Mouse (Mus musculus) lung, postnatal 0 days (tissue): ENCODE data around the gene Herc6. TPM values are rescaled to one million over a fixed set of nuclear protein-coding genes. Genes with fewer than 3 reads are reported as not detected.
"Not testable (repeated sequence)": the region's sequence is repeated elsewhere in the genome, so short reads cannot be mapped to it uniquely, and the experiment has no call there.

Experiments used
- ATAC-seq: fragments of 200-750 bp; cut with Nextera tagmentation; 2 replicates; pipeline ENCODE4 v1.8.0; 2017; ENCODE audit warnings: moderate library complexity
- DNase-seq: peaks from one replicate; pipeline ENCODE4 v3.0.0-alpha.2; 2016; ENCODE audit warnings: low spot score
- H3K27ac ChIP-seq: fragments of 300-500 bp; sonication (generic); 2 replicates; pipeline ENCODE4 v1.5.1; 2014; ENCODE audit warnings: antibody characterized with exemption, mild to moderate bottlenecking, low read length, mixed read lengths
- H3K27me3 ChIP-seq: fragments of 300-500 bp; sonication (generic); replicated peaks from 2 replicates; pipeline ENCODE4 v1.6.1; 2014; ENCODE audit warnings: low read length, mixed read lengths; ENCODE audit not compliant: insufficient read depth
- H3K36me3 ChIP-seq: fragments of 300-500 bp; sonication (generic); 2 replicates; pipeline ENCODE4 v1.6.1; 2014; ENCODE audit warnings: low read length, mixed read lengths; ENCODE audit not compliant: insufficient read depth
- H3K4me1 ChIP-seq: fragments of 300-500 bp; sonication (generic); 2 replicates; pipeline ENCODE4 v1.6.1; 2014; ENCODE audit warnings: antibody characterized with exemption, low read depth, low read length, mixed read lengths; ENCODE audit not compliant: insufficient read depth
- H3K4me2 ChIP-seq: fragments of 300-500 bp; sonication (generic); replicated peaks from 2 replicates; pipeline ENCODE4 v1.6.1; 2014; ENCODE audit warnings: low read depth, mild to moderate bottlenecking, low read length, moderate library complexity, mixed read lengths
- H3K4me3 ChIP-seq: fragments of 300-500 bp; sonication (generic); 2 replicates; pipeline ENCODE4 v1.5.1; 2014; ENCODE audit warnings: low read depth, low read length
- H3K9ac ChIP-seq: fragments of 300-500 bp; sonication (generic); replicated peaks from 2 replicates; pipeline ENCODE4 v1.6.1; 2014; ENCODE audit warnings: low read depth, mild to moderate bottlenecking
- H3K9me3 ChIP-seq: fragments of 300-500 bp; sonication (generic); 2 replicates; pipeline ENCODE4 v1.6.1; 2016; ENCODE audit warnings: low read length, mixed read lengths
- CTCF ChIP-seq: IDR thresholded peaks from 2 replicates; pipeline ENCODE4 v1.5.1; 2016; ENCODE audit warnings: antibody characterized with exemption, mild to moderate bottlenecking
- EP300 ChIP-seq: IDR thresholded peaks from 2 replicates; pipeline ENCODE4 v1.6.1; 2016; ENCODE audit warnings: antibody characterized with exemption, mild to moderate bottlenecking, control low read depth
- WGBS: fragments of 180-500 bp; shearing (Covaris S2); extraction: QIAGEN DNeasy Blood & Tissue Kit; methylation state at CpG from one replicate; pipeline ENCODE4 v1.1.7; 2014; 5-methylcytosine and 5-hydroxymethylcytosine counted together
- polyA plus RNA-seq: library from polyadenylated mRNA; unstranded; fragments of >200 nt; fragmentation: Nextera tagmentation; extraction: Ambion mirVana; gene quantifications from 2 replicates; pipeline ENCODE4 v1.2.1, GENCODE M21; 2015

Herc6 gene
- polyA plus RNA-seq, 1 experiment from 2014 or later = 3.5 TPM

DNA sequence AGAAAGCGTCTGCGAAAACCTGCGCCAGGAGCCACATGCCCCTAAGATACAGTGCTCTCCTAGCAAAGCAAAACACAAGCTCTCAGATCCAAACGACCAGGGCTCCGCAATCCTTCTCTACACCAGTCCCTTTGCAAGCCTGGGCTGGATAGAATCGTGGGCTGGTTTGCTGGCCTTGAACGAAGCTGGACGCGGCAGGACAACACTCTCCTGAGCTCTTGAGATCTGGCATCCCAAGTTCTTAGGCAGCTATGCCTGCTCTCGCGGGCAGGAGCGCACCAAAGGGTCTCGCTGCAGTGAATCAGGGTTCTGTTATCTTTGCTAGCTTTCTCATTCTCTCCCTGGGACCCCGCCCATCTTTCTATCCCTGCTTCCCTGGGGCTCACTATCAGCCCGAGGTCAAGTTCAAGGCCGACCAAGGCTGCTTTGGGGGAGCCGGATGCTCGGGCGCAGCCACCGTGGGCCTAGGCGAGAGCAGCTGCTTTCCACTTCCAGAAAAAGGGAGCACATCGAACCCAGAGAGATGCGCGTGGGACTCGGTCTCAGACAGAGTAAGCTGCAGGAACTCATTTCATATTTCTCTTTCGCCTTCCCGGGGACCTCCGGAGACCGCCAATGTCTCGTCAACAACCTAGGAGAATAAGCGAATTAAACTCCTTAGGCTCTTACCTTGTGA, 46.1 kb upstream of the Herc6 start:
- Histone ChIP-seq H3K36me3 (no peaks in the 10 kb centered on the region), H3K9me3 (no peaks in the 10 kb centered on the region), H3K9ac (peak overlapping the region; percentile 39), H3K4me2 (peak overlapping the region; percentile 88), H3K4me3 (peak overlapping the region; percentile 63), H3K27ac (peak overlapping the region; percentile 89), H3K4me1 (no peaks in the 10 kb centered on the region), H3K27me3 (no peaks in the 10 kb centered on the region)
- ATAC-seq = no peak; the same call in 1 of the 2 replicates
- peak; percentile 55 for DNase-seq
- WGBS = 1% methylated on average over 31 of the region's 31 CpGs
- no peak for TF ChIP-seq CTCF

DNA sequence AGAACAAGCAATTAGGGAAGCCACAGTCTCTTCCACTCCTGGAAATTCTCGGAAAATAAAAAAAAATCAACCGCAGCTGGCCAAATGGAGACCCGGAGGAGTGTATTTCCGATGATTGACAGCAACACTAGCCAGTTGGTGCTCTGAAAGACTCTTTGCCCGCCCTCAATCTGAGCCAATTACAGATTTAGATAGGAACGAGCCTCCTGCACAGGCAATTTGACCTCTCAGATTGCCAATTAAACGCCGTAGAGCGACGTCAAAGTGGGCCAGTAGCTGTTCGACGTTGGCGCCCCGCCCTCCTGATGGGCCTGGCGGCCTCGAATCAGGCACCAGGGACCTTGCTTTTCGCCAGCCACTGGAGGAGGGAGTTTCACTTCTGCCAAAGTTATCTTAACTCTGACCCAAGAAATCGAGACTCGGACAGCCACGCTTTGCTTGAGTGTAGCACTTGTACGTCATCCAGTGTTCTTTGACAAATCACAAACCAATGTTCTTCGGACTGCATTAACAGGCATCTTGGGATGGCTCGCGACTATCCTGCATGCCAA, 45.3 kb upstream of the Herc6 start, which contains the start of gene Ppm1k:
Gene Ppm1k, minus strand, starts transcription at position 83 of the 551 bp plus-strand sequence.
- H3K36me3 ChIP-seq = no peaks in the 10 kb centered on the region
- under 1% methylated on average over 24 of the region's 24 CpGs for WGBS
- peak within 1 kb of the TSS; percentile 88 for H3K4me2 ChIP-seq
- TF ChIP-seq CTCF (no peak), EP300 (peak; percentile 53)
- H3K4me1 ChIP-seq = no peaks in the 10 kb centered on the region
- peak within 1 kb of the TSS; percentile 63 for H3K4me3 ChIP-seq
- DNase-seq = peak; percentile 100
- H3K9me3 ChIP-seq = no peaks in the 10 kb centered on the region
- H3K9ac ChIP-seq = peak within 1 kb of the TSS; percentile 39
- no peaks in the 10 kb centered on the region for H3K27me3 ChIP-seq
- peak; percentile 99 for ATAC-seq
- peak within 1 kb of the TSS; percentile 89 for H3K27ac ChIP-seq

DNA sequence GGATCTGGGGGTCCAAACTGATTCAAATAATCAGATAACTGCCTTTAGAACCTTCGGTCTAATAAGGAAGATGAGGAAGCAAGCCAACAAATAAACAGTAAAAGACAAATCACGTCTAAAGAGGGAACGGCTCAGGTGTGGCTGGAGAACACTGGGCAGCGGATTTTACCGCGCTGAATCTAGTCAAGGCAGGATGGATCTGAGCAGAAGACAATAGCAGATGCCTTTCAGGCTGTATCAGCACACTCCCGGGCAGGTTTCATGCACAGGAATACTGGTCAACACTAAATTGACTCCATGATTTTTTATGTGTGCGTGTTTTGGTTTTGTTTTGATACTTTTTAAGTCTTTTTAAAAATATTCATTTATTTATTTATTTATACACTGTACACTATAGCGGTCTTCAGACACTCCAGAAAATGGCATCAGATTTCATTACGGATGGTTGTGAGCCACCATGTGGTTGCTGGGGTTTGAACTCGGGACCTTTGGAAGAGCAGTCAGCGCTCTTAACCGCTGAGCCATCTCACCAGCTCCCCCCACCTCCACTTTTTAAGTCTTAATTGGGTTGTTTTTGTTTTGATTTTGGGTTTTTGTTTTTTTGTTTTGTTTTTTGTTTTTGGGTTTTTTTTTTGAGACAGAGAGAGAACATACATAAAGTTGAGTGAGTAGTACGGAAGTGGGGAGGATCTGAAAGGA, 44.7 kb upstream of the Herc6 start:
- Histone ChIP-seq H3K4me3 (peak overlapping the region; percentile 63), H3K4me1 (no peaks in the 10 kb centered on the region), H3K9ac (peak overlapping the region; percentile 30), H3K4me2 (peak overlapping the region; percentile 70), H3K27ac (peak overlapping the region; percentile 77), H3K36me3 (no peaks in the 10 kb centered on the region), H3K27me3 (no peaks in the 10 kb centered on the region), H3K9me3 (no peaks in the 10 kb centered on the region)
- DNase-seq (no peak), ATAC-seq (no peak)
- 22% methylated on average over 14 of the region's 14 CpGs for WGBS
- TF ChIP-seq EP300 = no peak

DNA sequence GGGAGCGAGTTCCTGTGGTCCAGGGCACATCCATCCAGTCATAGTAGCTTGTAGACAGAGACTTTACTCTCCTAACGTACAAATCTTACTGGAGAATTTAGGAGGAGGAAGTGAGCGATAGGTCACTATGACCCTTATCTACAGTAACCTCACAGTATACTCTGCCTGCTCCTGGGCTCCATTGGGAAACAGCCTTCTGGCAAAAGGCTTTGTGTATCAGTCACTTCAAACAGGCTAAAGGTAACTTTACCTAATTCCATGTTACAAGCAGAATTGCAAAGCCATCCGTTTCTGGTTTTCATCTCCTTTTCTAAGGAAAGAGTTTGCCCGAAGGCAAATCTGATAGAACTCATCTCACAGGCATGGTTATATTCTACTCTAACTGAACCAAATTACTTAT, 42.9 kb upstream of the Herc6 start:
- Histone ChIP-seq H3K36me3 (no peaks in the 10 kb centered on the region), H3K9ac (no peak overlapping the region), H3K27ac (peak overlapping the region; percentile 43; the same call in 1 of the 2 replicates), H3K9me3 (no peaks in the 10 kb centered on the region), H3K4me1 (no peaks in the 10 kb centered on the region), H3K4me3 (no peak overlapping the region), H3K4me2 (no peak overlapping the region), H3K27me3 (no peaks in the 10 kb centered on the region)
- WGBS = 82% methylated on average over 5 of the region's 5 CpGs
- no peak for DNase-seq
- TF ChIP-seq CTCF (no peak), EP300 (no peak)
- no peak for ATAC-seq

DNA sequence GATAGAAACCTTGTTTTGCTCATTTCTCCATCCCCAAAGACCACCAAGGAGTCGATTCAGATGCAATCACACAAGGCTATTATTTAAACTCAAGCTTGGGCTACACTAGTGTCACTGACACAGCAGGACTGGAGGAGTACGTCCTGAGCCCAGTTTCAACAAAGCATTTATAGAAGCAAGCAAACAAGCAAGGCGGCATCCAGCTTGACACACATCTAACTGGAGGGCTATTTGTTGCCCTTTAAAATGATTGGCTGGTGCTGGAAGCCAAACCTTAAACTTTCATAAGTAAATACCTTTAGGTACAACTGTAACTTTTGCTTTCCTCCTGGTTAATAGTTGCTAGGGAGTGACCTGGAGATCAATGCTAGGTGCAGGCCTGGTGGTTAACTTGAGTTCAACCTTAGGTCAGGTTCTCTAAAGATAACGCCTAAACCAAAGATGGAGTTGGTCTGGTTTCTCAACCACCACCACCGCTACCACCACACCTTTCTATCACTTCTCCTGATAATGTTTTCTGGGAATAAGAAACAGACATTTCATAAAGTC, 39.8 kb upstream of the Herc6 start:
- DNase-seq = no peak

DNA sequence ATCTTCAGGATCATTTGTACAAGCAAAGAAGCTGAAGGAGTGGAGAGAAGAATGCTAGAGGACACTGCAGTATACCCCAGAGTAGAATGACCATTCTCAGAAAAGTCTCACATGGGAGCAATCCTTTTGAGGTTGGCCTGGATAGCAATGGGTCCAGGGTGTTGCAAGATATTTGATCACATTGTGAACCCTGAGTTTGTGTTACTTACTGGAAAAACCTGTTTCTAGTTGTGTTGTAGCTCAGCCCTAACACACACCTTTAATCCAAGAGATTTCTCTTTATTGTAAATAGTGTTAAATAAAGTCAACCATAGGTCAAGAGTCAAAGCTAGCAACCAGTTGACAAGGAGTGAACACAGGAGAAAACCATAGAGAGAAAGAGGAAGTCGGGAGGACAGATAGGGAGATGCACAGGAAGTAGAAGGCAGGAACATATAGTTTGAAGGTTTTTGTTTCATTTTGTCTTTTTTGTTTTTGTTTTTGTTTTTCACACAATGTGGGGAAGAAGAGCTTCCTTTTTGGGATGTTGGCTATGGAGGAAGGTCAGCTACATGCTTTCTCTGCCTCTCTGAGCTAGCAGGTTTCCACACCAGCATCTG, 39.0 kb upstream of the Herc6 start:
- Histone ChIP-seq H3K27ac (peak overlapping the region; percentile 54), H3K4me1 (no peaks in the 10 kb centered on the region), H3K9me3 (no peaks in the 10 kb centered on the region), H3K27me3 (no peaks in the 10 kb centered on the region), H3K4me3 (no peak overlapping the region), H3K4me2 (no peak overlapping the region), H3K9ac (no peak overlapping the region), H3K36me3 (no peaks in the 10 kb centered on the region)
- DNase-seq = no peak
- ATAC-seq = no peak
- TF ChIP-seq CTCF (no peak), EP300 (no peak)
- 67% methylated on average over 1 of the region's 1 CpGs for WGBS

More for the DNA sequence above, 39.8 kb upstream of the Herc6 start:
- H3K27ac ChIP-seq = peak overlapping the region; percentile 54
- no peaks in the 10 kb centered on the region for H3K27me3 ChIP-seq
- 69% methylated on average over 5 of the region's 5 CpGs for WGBS
- TF ChIP-seq EP300 = no peak
- no peak for TF ChIP-seq CTCF
- H3K9me3 ChIP-seq = no peaks in the 10 kb centered on the region
- H3K4me2 ChIP-seq = no peak overlapping the region
- H3K4me3 ChIP-seq = no peak overlapping the region
- ATAC-seq = no peak
- no peaks in the 10 kb centered on the region for H3K4me1 ChIP-seq
- H3K9ac ChIP-seq = no peak overlapping the region
- H3K36me3 ChIP-seq = no peaks in the 10 kb centered on the region

DNA sequence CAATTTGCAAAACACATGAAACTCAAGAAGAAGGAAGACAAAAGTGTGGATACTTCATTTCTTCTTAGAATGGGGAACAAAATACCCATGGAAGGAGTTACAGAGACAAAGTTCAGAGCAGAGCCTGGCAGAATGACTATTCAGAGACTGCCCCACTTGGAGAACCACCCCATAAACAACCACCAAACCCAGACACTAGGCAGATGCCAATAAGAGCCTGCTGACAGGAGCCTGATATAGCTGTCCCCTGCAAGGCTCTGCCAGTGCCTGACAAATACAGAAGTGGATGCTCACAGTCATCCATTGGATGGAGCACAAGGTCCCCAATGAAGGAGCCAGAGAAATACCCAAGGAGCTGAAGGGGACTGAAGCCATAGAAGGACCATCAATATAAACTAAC, 37.2 kb upstream of the Herc6 start:
- not testable (repeated sequence) for H3K4me2 ChIP-seq, H3K4me1 ChIP-seq, H3K4me3 ChIP-seq, DNase-seq, H3K9me3 ChIP-seq, H3K36me3 ChIP-seq, H3K9ac ChIP-seq, H3K27me3 ChIP-seq, H3K27ac ChIP-seq, ATAC-seq
